Mouse (Mus musculus) embryonic facial prominence, embryonic 15.5 days (tissue): ENCODE measurements around the gene Myo10. TPM values are rescaled to one million over a fixed set of nuclear protein-coding genes. Genes with fewer than 3 reads are reported as not detected.

Source experiments
- ATAC-seq: fragments of 200-750 bp; cut with Nextera tagmentation; 2 replicates; pipeline ENCODE4 v1.8.0; 2017; ENCODE audit warnings: low read depth, moderate TSS enrichment; ENCODE audit not compliant: insufficient number of reproducible peaks, low FRiP score, low TSS enrichment
- H3K27ac ChIP-seq: fragments of 300-500 bp; sonication (generic); replicated peaks from 2 replicates; pipeline ENCODE4 v1.5.1; 2015; ENCODE audit warnings: mild to moderate bottlenecking, inconsistent platforms
- H3K27me3 ChIP-seq: fragments of 300-500 bp; sonication (generic); 2 replicates; pipeline ENCODE4 v1.6.1; 2015; ENCODE audit warnings: inconsistent platforms
- H3K36me3 ChIP-seq: fragments of 300-500 bp; sonication (generic); 2 replicates; pipeline ENCODE4 v1.6.1; 2015; ENCODE audit warnings: mild to moderate bottlenecking, inconsistent platforms
- H3K4me1 ChIP-seq: fragments of 300-500 bp; sonication (generic); 2 replicates; pipeline ENCODE4 v1.6.1; 2015; ENCODE audit warnings: inconsistent platforms
- H3K4me2 ChIP-seq: fragments of 300-500 bp; sonication (generic); replicated peaks from 2 replicates; pipeline ENCODE4 v1.6.1; 2015; ENCODE audit warnings: mild to moderate bottlenecking, inconsistent platforms
- H3K4me3 ChIP-seq: fragments of 300-500 bp; sonication (generic); replicated peaks from 2 replicates; pipeline ENCODE4 v1.5.1; 2015; ENCODE audit warnings: mild to moderate bottlenecking, inconsistent platforms
- H3K9ac ChIP-seq: fragments of 300-500 bp; sonication (generic); 2 replicates; pipeline ENCODE4 v1.6.1; 2015; ENCODE audit warnings: inconsistent platforms
- H3K9me3 ChIP-seq: fragments of 300-500 bp; sonication (generic); replicated peaks from 2 replicates; pipeline ENCODE4 v1.6.1; 2016; ENCODE audit warnings: inconsistent platforms
- whole genome bisulfite sequencing: fragments of 180-500 bp; shearing (Covaris S2); methylation state at CpG from one replicate; pipeline ENCODE4 v1.1.7; 2015; 5-methylcytosine and 5-hydroxymethylcytosine counted together
- polyA plus RNA-seq: library from polyadenylated mRNA; unstranded; fragments of >200 nt; fragmentation: Nextera tagmentation; extraction: Ambion mirVana; gene quantifications from 2 replicates; pipeline ENCODE4 v1.2.1, GENCODE M21; 2015

The Myo10 gene
- polyA plus RNA-seq, 1 experiment from 2014 or later = 34.0 TPM

- no peak overlapping the region for H3K27ac ChIP-seq
- no peak overlapping the region for H3K4me2 ChIP-seq
- 50% methylated on average over 9 of the region's 9 CpGs for WGBS
- H3K9me3 ChIP-seq = no peaks in the 10 kb centered on the region
- H3K9ac ChIP-seq = no peak overlapping the region
- H3K4me1 ChIP-seq = no peaks in the 10 kb centered on the region
- no peaks in the 10 kb centered on the region for H3K27me3 ChIP-seq
- peaks cover 37% of the 10 kb centered on the region for H3K36me3 ChIP-seq
- no peak for ATAC-seq
- H3K4me3 ChIP-seq = no peak overlapping the region
These were observed 108.7 kb downstream of the Myo10 start for GRCm38 (mm10) chr15:25731053-25731452.

GRCm38 (mm10) chr15:25732758-25733428 lies 110.6 kb downstream of the Myo10 start:
- Histone ChIP-seq H3K27ac (no peak overlapping the region), H3K4me3 (no peak overlapping the region), H3K9me3 (no peaks in the 10 kb centered on the region), H3K4me1 (no peaks in the 10 kb centered on the region), H3K9ac (no peak overlapping the region), H3K36me3 (peaks cover 39% of the 10 kb centered on the region), H3K27me3 (no peaks in the 10 kb centered on the region), H3K4me2 (no peak overlapping the region)
- ATAC-seq = no peak
- WGBS = 82% methylated on average over 8 of the region's 8 CpGs

- 93% methylated on average over 11 of the region's 11 CpGs for WGBS
- peaks cover 45% of the 10 kb centered on the region for H3K36me3 ChIP-seq
- no peak overlapping the region for H3K4me2 ChIP-seq
These were observed 111.6 kb downstream of the Myo10 start for GRCm38 (mm10) chr15:25733739-25734430.

GRCm38 (mm10) chr15:25736531-25736930 lies 114.2 kb downstream of the Myo10 start:
- Histone ChIP-seq H3K4me3 (no peak overlapping the region), H3K4me1 (no peaks in the 10 kb centered on the region), H3K36me3 (peaks cover 65% of the 10 kb centered on the region), H3K4me2 (no peak overlapping the region), H3K9ac (no peak overlapping the region), H3K27me3 (no peaks in the 10 kb centered on the region), H3K27ac (no peak overlapping the region), H3K9me3 (no peaks in the 10 kb centered on the region)
- WGBS = 81% methylated on average over 6 of the region's 6 CpGs
- ATAC-seq = no peak

More at GRCm38 (mm10) chr15:25733739-25734430, 111.6 kb downstream of the Myo10 start:
- Histone ChIP-seq H3K27me3 (no peaks in the 10 kb centered on the region), H3K9me3 (no peaks in the 10 kb centered on the region), H3K9ac (no peak overlapping the region), H3K4me1 (no peaks in the 10 kb centered on the region), H3K4me3 (no peak overlapping the region), H3K27ac (no peak overlapping the region)
- no peak for ATAC-seq

GRCm38 (mm10) chr15:25740271-25740670 lies 117.9 kb downstream of the Myo10 start:
- peaks cover 73% of the 10 kb centered on the region for H3K36me3 ChIP-seq
- 60% methylated on average over 4 of the region's 4 CpGs for WGBS
- no peak for ATAC-seq

GRCm38 (mm10) chr15:25742196-25742595 lies 119.9 kb downstream of the Myo10 start:
- peaks cover 62% of the 10 kb centered on the region for H3K36me3 ChIP-seq
- ATAC-seq = no peak
- H3K4me2 ChIP-seq = no peak overlapping the region
- H3K27ac ChIP-seq = no peak overlapping the region
- WGBS = 88% methylated on average over 13 of the region's 13 CpGs
- no peak overlapping the region for H3K9ac ChIP-seq
- H3K27me3 ChIP-seq = no peaks in the 10 kb centered on the region
- H3K4me3 ChIP-seq = no peak overlapping the region
- H3K9me3 ChIP-seq = no peaks in the 10 kb centered on the region
- H3K4me1 ChIP-seq = no peaks in the 10 kb centered on the region

More at GRCm38 (mm10) chr15:25740271-25740670, 117.9 kb downstream of the Myo10 start:
- Histone ChIP-seq H3K4me3 (no peak overlapping the region), H3K4me2 (no peak overlapping the region), H3K27me3 (no peaks in the 10 kb centered on the region), H3K4me1 (no peaks in the 10 kb centered on the region), H3K9ac (no peak overlapping the region), H3K27ac (0 out of 2 replicates have a peak overlapping the region, but pooled peaks have one; percentile 44), H3K9me3 (no peaks in the 10 kb centered on the region)

- no peak overlapping the region for H3K9ac ChIP-seq
- no peaks in the 10 kb centered on the region for H3K9me3 ChIP-seq
- H3K27ac ChIP-seq = no peak overlapping the region
- peaks cover 25% of the 10 kb centered on the region; the same call in 1 of the 2 replicates for H3K36me3 ChIP-seq
- no peaks in the 10 kb centered on the region for H3K27me3 ChIP-seq
- no peak overlapping the region for H3K4me2 ChIP-seq
- no peak overlapping the region for H3K4me3 ChIP-seq
- WGBS = 58% methylated on average over 11 of the region's 11 CpGs
- H3K4me1 ChIP-seq = 0 out of 2 replicates have a peak, but pooled peaks cover 3% of the 10 kb centered on the region
- no peak for ATAC-seq
These were observed 129.2 kb downstream of the Myo10 start for GRCm38 (mm10) chr15:25751510-25751909.

GRCm38 (mm10) chr15:25752597-25752996 lies 130.3 kb downstream of the Myo10 start:
- peaks cover 4% of the 10 kb centered on the region; the same call in 1 of the 2 replicates for H3K4me1 ChIP-seq
- H3K9ac ChIP-seq = no peak overlapping the region
- peaks cover 25% of the 10 kb centered on the region; the same call in 1 of the 2 replicates for H3K36me3 ChIP-seq
- H3K9me3 ChIP-seq = no peaks in the 10 kb centered on the region
- no peak overlapping the region for H3K4me2 ChIP-seq
- H3K27ac ChIP-seq = no peak overlapping the region
- no peaks in the 10 kb centered on the region for H3K27me3 ChIP-seq
- ATAC-seq = no peak
- 60% methylated on average over 1 of the region's 1 CpGs for WGBS
- no peak overlapping the region for H3K4me3 ChIP-seq

DNA sequence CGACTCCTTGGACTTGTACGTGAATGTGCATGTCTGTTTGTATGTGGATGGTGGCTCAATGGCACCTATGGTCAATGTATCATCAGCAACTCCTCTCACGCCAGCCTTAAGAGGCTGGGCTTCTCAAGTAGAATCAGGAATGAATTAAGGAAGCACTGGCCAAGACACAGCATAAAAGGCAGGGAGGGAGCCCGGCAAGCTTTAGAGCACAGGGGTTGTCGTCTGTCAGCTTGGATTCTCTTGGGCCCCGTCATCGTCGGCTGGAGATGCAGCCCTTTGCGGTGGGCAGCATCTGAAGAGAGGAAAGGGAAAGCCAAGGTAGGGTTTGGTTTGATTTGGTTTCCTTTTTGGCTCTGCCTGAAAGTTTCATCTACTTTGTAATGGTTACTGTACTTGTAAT lies 130.7 kb downstream of the Myo10 start:
- Histone ChIP-seq H3K4me1 (peaks cover 8% of the 10 kb centered on the region), H3K36me3 (peaks cover 25% of the 10 kb centered on the region; the same call in 1 of the 2 replicates), H3K4me3 (no peak overlapping the region), H3K9ac (no peak overlapping the region), H3K9me3 (no peaks in the 10 kb centered on the region), H3K4me2 (no peak overlapping the region), H3K27ac (no peak overlapping the region), H3K27me3 (no peaks in the 10 kb centered on the region)
- WGBS = 42% methylated on average over 9 of the region's 9 CpGs
- ATAC-seq = no peak

GRCm38 (mm10) chr15:25753878-25754277 lies 131.6 kb downstream of the Myo10 start:
- no peak overlapping the region for H3K4me3 ChIP-seq
- H3K27ac ChIP-seq = no peak overlapping the region
- H3K4me2 ChIP-seq = no peak overlapping the region
- no peaks in the 10 kb centered on the region for H3K9me3 ChIP-seq
- H3K9ac ChIP-seq = no peak overlapping the region
- H3K4me1 ChIP-seq = peaks cover 16% of the 10 kb centered on the region
- no peak for ATAC-seq
- H3K36me3 ChIP-seq = peaks cover 22% of the 10 kb centered on the region; the same call in 1 of the 2 replicates
- H3K27me3 ChIP-seq = no peaks in the 10 kb centered on the region

GRCm38 (mm10) chr15:25754342-25754951 lies 132.1 kb downstream of the Myo10 start:
- Histone ChIP-seq H3K4me1 (peaks cover 16% of the 10 kb centered on the region), H3K9ac (no peak overlapping the region), H3K27ac (no peak overlapping the region), H3K4me2 (no peak overlapping the region), H3K27me3 (no peaks in the 10 kb centered on the region), H3K9me3 (no peaks in the 10 kb centered on the region), H3K36me3 (peaks cover 19% of the 10 kb centered on the region; the same call in 1 of the 2 replicates), H3K4me3 (no peak overlapping the region)
- 47% methylated on average over 13 of the region's 13 CpGs for WGBS
- ATAC-seq = no peak
